Mouse (Mus musculus): ENCODE measurements at regions not wholly inside any gene's neighbourhood (a gene's known extent, or its start where the extent isn't known, plus 50 kb on each side); places are given as distances from the start of the nearest gene placed in this dataset.

DNA sequence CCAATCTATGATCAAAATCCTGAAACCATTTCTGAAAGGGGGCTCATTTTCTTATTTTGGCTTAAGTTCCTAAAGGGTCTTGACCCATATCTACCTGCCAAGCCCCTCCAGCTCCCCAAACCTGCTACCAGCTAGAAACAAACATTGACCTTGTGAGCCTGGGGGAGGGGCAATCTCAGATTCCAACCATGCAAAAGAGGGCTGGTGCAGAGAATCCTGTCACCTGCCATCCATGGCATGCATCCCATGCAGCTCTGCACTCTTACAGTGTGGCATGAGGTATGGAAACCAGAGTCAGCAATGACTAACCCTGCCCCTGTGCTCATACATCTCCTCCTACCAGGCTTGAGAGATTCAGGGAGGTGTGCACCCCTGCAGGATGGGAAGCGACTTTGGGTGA lies 90.3 kb upstream of the Kdm8 start:
- H3K9me3 ChIP-seq = no peaks in the 10 kb centered on the region

DNA sequence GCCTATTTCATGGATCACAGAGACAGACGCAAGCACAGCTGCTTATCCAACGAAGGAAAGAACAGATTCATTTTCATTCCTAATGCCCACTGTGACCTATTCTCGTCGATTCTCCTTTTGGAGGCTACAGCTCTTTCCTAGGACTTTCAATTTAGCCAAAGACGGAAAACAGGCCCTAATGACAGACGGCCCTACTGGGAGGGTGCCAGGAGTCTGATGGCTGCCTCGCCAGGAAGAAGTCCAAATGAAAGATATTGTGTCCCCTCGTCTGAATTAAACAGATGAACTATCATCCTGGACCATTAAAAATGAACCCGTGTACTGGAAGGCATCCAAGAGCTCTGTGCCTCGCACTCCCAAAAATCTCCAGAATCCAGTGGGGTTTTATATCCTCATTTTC lies 89.5 kb upstream of the Kdm8 start:
- Histone ChIP-seq H3K36me3 (replicated peaks) (no peaks in the 10 kb centered on the region), H3K4me1 (no peaks in the 10 kb centered on the region), H3K9me3 (no peaks in the 10 kb centered on the region), H3K27ac (replicated peaks) (no peak overlapping the region), H3K4me3 (no peak overlapping the region), H3K27me3 (replicated peaks; ENCODE audit: low read depth, poor library complexity, severe bottlenecking) (no peaks in the 10 kb centered on the region)
- WGBS = 85% methylated on average over 10 of the region's 10 CpGs
- no peak for DNase-seq (ENCODE audit: low spot score)

More for the DNA sequence above, 90.3 kb upstream of the Kdm8 start:
- 91% methylated on average over 1 of the region's 1 CpGs for WGBS
- H3K4me3 ChIP-seq = no peak overlapping the region
- no peaks in the 10 kb centered on the region for H3K27me3 ChIP-seq (replicated peaks; ENCODE audit: low read depth, poor library complexity, severe bottlenecking)
- DNase-seq (ENCODE audit: low spot score) = no peak
- no peaks in the 10 kb centered on the region for H3K36me3 ChIP-seq (replicated peaks)
- no peaks in the 10 kb centered on the region for H3K4me1 ChIP-seq
- H3K27ac ChIP-seq (replicated peaks) = no peak overlapping the region

DNA sequence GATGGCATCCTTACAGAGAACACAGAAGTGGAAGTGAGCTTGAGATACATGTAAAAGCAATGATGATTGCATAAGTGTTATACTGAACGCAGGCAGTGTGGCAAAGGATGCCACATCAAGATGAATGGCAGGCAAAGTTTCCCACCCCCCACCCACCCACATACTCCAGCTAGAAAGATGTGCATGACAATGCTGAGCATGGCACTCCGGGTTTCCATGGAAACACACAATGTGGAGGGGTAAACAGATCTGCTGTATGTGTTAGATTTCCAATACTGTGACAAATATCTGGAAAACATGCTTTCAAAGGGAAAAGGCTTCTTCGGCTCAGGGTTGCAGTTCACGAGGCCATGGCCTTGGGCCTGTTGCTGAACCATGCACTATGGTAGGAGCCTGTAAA lies 86.5 kb upstream of the Kdm8 start:
- H3K27ac ChIP-seq (replicated peaks) = no peak overlapping the region
- no peaks in the 10 kb centered on the region for H3K9me3 ChIP-seq
- H3K4me3 ChIP-seq = no peak overlapping the region
- WGBS = 85% methylated on average over 4 of the region's 4 CpGs
- no peaks in the 10 kb centered on the region for H3K27me3 ChIP-seq (replicated peaks; ENCODE audit: low read depth, poor library complexity, severe bottlenecking)
- H3K4me1 ChIP-seq = no peaks in the 10 kb centered on the region
- H3K36me3 ChIP-seq (replicated peaks) = no peaks in the 10 kb centered on the region
- no peak for DNase-seq (ENCODE audit: low spot score)

DNA sequence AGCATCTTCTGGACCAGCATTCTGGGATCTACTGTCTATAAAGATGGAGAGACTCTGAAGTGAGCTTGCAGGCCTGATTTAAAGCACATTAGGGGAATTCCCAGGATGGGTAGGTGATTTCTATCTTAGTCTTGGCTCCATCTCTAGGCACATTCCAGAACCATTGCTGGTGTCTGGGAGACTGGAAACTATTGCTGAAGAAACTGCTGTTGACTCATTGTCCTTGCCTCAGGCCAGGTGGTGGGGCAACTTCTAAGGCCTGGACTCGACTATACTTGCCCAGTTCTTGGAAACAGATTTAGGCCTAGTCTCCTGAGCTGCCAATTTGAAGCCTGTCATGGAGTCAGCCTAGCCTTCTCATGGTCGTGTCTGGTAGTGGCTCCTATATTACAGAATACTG lies 61.5 kb upstream of the Kdm8 start:
- H3K27me3 ChIP-seq (replicated peaks; ENCODE audit: low read depth, poor library complexity, severe bottlenecking) = no peaks in the 10 kb centered on the region
- no peak overlapping the region for H3K27ac ChIP-seq (replicated peaks)
- no peaks in the 10 kb centered on the region for H3K9me3 ChIP-seq
- H3K4me1 ChIP-seq = no peaks in the 10 kb centered on the region
- no peak for DNase-seq (ENCODE audit: low spot score)
- no peaks in the 10 kb centered on the region for H3K36me3 ChIP-seq (replicated peaks)
- H3K4me3 ChIP-seq = no peak overlapping the region
- 60% methylated on average over 2 of the region's 2 CpGs for WGBS

- no peaks in the 10 kb centered on the region for H3K9me3 ChIP-seq
- DNase-seq (ENCODE audit: low spot score) = no peak
- no peak overlapping the region for H3K4me3 ChIP-seq
- no peaks in the 10 kb centered on the region for H3K27me3 ChIP-seq (replicated peaks; ENCODE audit: low read depth, poor library complexity, severe bottlenecking)
- H3K36me3 ChIP-seq (replicated peaks) = no peaks in the 10 kb centered on the region
- no peaks in the 10 kb centered on the region for H3K4me1 ChIP-seq
- H3K27ac ChIP-seq (replicated peaks) = no peak overlapping the region
- WGBS = 85% methylated on average over 4 of the region's 4 CpGs
These were observed 60.3 kb upstream of the Kdm8 start for GRCm38 (mm10) chr7:125384171-125384570.

- DNase-seq (ENCODE audit: low spot score) = peak; percentile 26
- H3K36me3 ChIP-seq (replicated peaks) = no peaks in the 10 kb centered on the region
- H3K4me3 ChIP-seq = peak overlapping the region; percentile 62; the same call in 1 of the 2 replicates
- H3K27me3 ChIP-seq (replicated peaks; ENCODE audit: low read depth, poor library complexity, severe bottlenecking) = peaks cover 24% of the 10 kb centered on the region
- peaks cover 14% of the 10 kb centered on the region for H3K4me1 ChIP-seq
- H3K27ac ChIP-seq (replicated peaks) = peak overlapping the region; percentile 86
- 0 out of 2 replicates have a peak, but pooled peaks cover 2% of the 10 kb centered on the region for H3K9me3 ChIP-seq
- 54% methylated on average over 3 of the region's 3 CpGs for WGBS
These were observed 51.9 kb upstream of the Kdm8 start for GRCm38 (mm10) chr7:125392536-125392935.

GRCm38 (mm10) chr7:125393228-125393627 lies 51.2 kb upstream of the Kdm8 start:
- DNase-seq (ENCODE audit: low spot score) = no peak
- H3K36me3 ChIP-seq (replicated peaks) = no peaks in the 10 kb centered on the region
- 0 out of 2 replicates have a peak, but pooled peaks cover 2% of the 10 kb centered on the region for H3K9me3 ChIP-seq
- H3K4me3 ChIP-seq = peak overlapping the region; percentile 62
- H3K27ac ChIP-seq (replicated peaks) = peak overlapping the region; percentile 86
- H3K4me1 ChIP-seq = peaks cover 14% of the 10 kb centered on the region
- peaks cover 24% of the 10 kb centered on the region for H3K27me3 ChIP-seq (replicated peaks; ENCODE audit: low read depth, poor library complexity, severe bottlenecking)
- WGBS = under 1% methylated on average over 16 of the region's 16 CpGs

DNA sequence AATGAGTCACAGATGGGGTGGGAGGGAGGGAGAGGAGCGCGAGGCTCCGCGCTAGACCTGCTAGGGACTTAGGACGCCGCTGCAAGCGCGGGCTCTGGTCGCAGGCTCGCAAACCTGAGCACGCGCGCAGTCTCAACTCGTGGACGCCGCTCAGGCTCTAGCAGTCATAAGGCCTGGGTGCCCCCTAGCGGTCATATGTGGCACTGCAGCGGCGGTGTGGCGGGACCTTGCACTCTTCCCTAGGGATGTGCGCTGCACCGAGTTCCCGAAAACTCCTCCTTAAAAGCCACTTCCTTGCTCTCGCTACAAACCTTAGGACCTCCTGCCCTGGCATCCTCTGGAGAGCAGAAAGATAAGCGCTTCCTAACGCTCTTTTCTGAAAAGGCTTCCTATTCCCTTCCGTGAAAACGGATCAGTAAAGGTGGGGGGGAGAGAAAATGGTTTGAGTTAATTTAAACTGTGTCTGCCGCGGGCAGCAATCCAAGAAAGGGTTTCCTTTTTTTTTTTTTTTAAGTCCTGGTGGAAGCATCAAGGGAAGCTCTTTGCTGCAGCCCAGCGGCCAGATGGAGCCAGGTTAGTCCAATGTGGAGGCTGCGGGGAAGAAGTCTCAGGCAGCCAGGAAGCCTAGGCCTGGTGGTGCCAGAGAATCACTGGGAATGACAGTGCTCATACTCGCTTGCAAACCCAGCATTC lies 50.7 kb upstream of the Kdm8 start:
- Histone ChIP-seq H3K4me1 (peaks cover 14% of the 10 kb centered on the region), H3K27me3 (replicated peaks; ENCODE audit: low read depth, poor library complexity, severe bottlenecking) (peaks cover 24% of the 10 kb centered on the region), H3K9me3 (0 out of 2 replicates have a peak, but pooled peaks cover 2% of the 10 kb centered on the region), H3K36me3 (replicated peaks) (no peaks in the 10 kb centered on the region), H3K4me3 (peak overlapping the region; percentile 62), H3K27ac (replicated peaks) (peak overlapping the region; percentile 86)
- WGBS = under 1% methylated on average over 33 of the region's 33 CpGs
- DNase-seq (ENCODE audit: low spot score) = peak; percentile 96

All from embryonic facial prominence, embryonic 10.5 days (tissue).